Comparison of ENCODE assay signal across 13 mouse cellular contexts in genomic region chr3:79994029-79994539, GRCm38 (mm10).
DNase-seq lines count a peak whose midpoint lies in the region; ATAC-seq lines count a peak whose summit lies in the region.
"Had no signal": no experiment of that assay in that cellular context is flagged by ENCODE, and none has a peak within 500 bp of the region (broad histone marks: within the 10 kb centered on the region; RNA-seq: fewer than 3 reads in every experiment).

No protein-coding gene starts in this region.

- WGBS in kidney, embryonic 14.5 days, result 48% methylated on average over 5 of the region's 5 CpGs
- WGBS in heart, embryonic 14.5 days, result 17% methylated on average over 5 of the region's 5 CpGs

- H3K9ac ChIP-seq in kidney, embryonic 14.5 days (ENCODE audit: low read depth, low read length), result no peak overlapping the region
- H3K9ac ChIP-seq in heart, embryonic 14.5 days (ENCODE audit: low read length), result no peak overlapping the region
- H3K9ac ChIP-seq: limb, embryonic 15.5 days; neural tube, embryonic 13.5 days had no signal

- no peaks in the 10 kb centered on the region for H3K36me3 ChIP-seq in kidney, embryonic 14.5 days (ENCODE audit: control insufficient read depth, insufficient read depth, low read length)
- no peaks in the 10 kb centered on the region for H3K36me3 ChIP-seq in heart, embryonic 14.5 days (ENCODE audit: control insufficient read depth, insufficient read depth, low read length)
- H3K36me3 ChIP-seq: limb, embryonic 15.5 days; neural tube, embryonic 13.5 days had no signal

- H3K4me3 ChIP-seq in kidney, embryonic 14.5 days (ENCODE audit: low read length), result no peak overlapping the region
- H3K4me3 ChIP-seq in heart, embryonic 14.5 days (ENCODE audit: control insufficient read depth in 1 of 2, insufficient read depth in 1 of 2, low read depth in 1 of 2, low read length in 2 of 2), result no peak overlapping the region
- H3K4me3 ChIP-seq: limb, embryonic 15.5 days; neural tube, embryonic 13.5 days had no signal

- ATAC-seq in kidney, embryonic 14.5 days (ENCODE audit: low FRiP score, low TSS enrichment), result peak; percentile 55; the same call in 1 of the 2 replicates
- peak; percentile 76 for ATAC-seq in heart, embryonic 14.5 days (ENCODE audit: insufficient number of reproducible peaks, insufficient read depth, low FRiP score, low read depth)

- no peaks in the 10 kb centered on the region for H3K4me1 ChIP-seq in kidney, embryonic 14.5 days (ENCODE audit: control insufficient read depth, insufficient read depth, low read length)
- H3K4me1 ChIP-seq in heart, embryonic 14.5 days (ENCODE audit: control insufficient read depth in 2 of 2, insufficient read depth in 2 of 2, low read length in 2 of 2), result peaks cover 12 to 47% of the 10 kb centered on the region in 2 experiments
- H3K4me1 ChIP-seq: limb, embryonic 15.5 days; neural tube, embryonic 13.5 days had no signal

- DNase-seq in kidney, adult 11 months, result no peak
- peak; percentile 71 for DNase-seq in NIH3T3 (ENCODE audit: low read depth)
- peak; percentile 15 for DNase-seq in lung, postnatal 36 days
- no peak for DNase-seq in adipocyte (ENCODE audit: low spot score)
- no peak for DNase-seq in adrenal gland, postnatal 36 days
- DNase-seq in layer of hippocampus, adult 18-20 months (ENCODE audit: low spot score in 2 of 2), result no peak
- DNase-seq: adrenal gland, adult 2 months; cerebellum, adult 2 months; right cerebral cortex, postnatal 14 days had no signal

- H3K27me3 ChIP-seq in kidney, embryonic 14.5 days (ENCODE audit: control insufficient read depth, insufficient read depth, low read length), result no peaks in the 10 kb centered on the region
- H3K27me3 ChIP-seq in heart, embryonic 14.5 days (ENCODE audit: control insufficient read depth, insufficient read depth, low read length), result no peaks in the 10 kb centered on the region
- H3K27me3 ChIP-seq: limb, embryonic 15.5 days; neural tube, embryonic 13.5 days had no signal

- H3K27ac ChIP-seq in kidney, embryonic 14.5 days (ENCODE audit: low read depth, low read length), result peak overlapping the region; percentile 38; the same call in 1 of the 2 replicates
- H3K27ac ChIP-seq in heart, embryonic 14.5 days (replicated peaks in 1 of 2; ENCODE audit: control insufficient read depth in 1 of 2, insufficient read depth in 1 of 2, low read depth in 2 of 2, low read length in 2 of 2), result peak overlapping the region; percentile 72 to 82
- H3K27ac ChIP-seq: limb, embryonic 15.5 days; neural tube, embryonic 13.5 days had no signal

- H3K9me3 ChIP-seq in kidney, embryonic 14.5 days (ENCODE audit: control insufficient read depth, low read length), result no peaks in the 10 kb centered on the region
- no peaks in the 10 kb centered on the region for H3K9me3 ChIP-seq in heart, embryonic 14.5 days (ENCODE audit: control insufficient read depth, low read length)
- H3K9me3 ChIP-seq: limb, embryonic 15.5 days; neural tube, embryonic 13.5 days had no signal

- H3K4me2 ChIP-seq in kidney, embryonic 14.5 days (replicated peaks; ENCODE audit: low read depth, low read length), result no peak overlapping the region
- peak overlapping the region; percentile 32; the same call in 1 of the 2 replicates for H3K4me2 ChIP-seq in heart, embryonic 14.5 days (ENCODE audit: low read length)
- H3K4me2 ChIP-seq: limb, embryonic 15.5 days; neural tube, embryonic 13.5 days had no signal

Comparison
In these comparisons a context has a peak if more than half of its experiments do, and no peak if none do; other contexts are left out.
1. DNase-seq: peak in NIH3T3 (single experiment) and lung, postnatal 36 days (single experiment); none in kidney, adult 11 months (single experiment), adipocyte (single experiment), adrenal gland, postnatal 36 days (0 of 2) and layer of hippocampus, adult 18-20 months (0 of 2).